Comparison of ENCODE assay signal across 8 mouse cellular contexts in the genomic region with DNA sequence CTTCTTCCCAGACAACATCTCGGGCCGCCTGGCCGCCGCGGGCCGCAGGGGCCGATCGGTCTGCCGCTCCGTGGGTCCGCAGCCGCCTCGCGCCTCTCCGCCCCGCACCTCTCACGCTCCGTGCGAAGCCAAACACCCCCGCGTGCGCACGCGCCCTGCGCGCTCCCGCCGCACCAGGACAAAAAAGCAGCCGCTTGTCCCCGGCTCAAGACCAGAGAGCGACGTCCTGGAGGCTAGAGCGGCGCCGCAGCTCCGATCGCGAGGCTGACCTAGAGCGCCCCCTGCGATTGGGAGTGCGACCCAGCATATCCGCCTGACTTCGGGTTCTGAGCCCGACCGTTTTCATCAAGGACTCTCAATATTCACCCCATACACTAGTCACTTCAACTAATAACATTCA. TPM values are rescaled to one million over a fixed set of nuclear protein-coding genes. Genes with fewer than 3 reads are reported as not detected.
DNase-seq lines count a peak whose midpoint lies in the region; ATAC-seq and TF ChIP-seq lines count a peak whose summit lies in the region.

A gene (minus strand): TSS at position 156 of the 400 bp plus-strand sequence.

- H3K4me2 ChIP-seq in embryonic facial prominence, embryonic 13.5 days, result peak within 1 kb of the TSS; percentile 64
- peak within 1 kb of the TSS; percentile 68 for H3K4me2 ChIP-seq in limb, embryonic 12.5 days
- peak within 1 kb of the TSS; percentile 66 for H3K4me2 ChIP-seq in midbrain, embryonic 15.5 days

- peak within 1 kb of the TSS; percentile 99 for H3K9ac ChIP-seq in embryonic facial prominence, embryonic 13.5 days
- H3K9ac ChIP-seq in limb, embryonic 12.5 days (replicated peaks), result peak within 1 kb of the TSS; percentile 100
- H3K9ac ChIP-seq in midbrain, embryonic 15.5 days, result peak within 1 kb of the TSS; percentile 100

- H3K4me3 ChIP-seq in embryonic facial prominence, embryonic 13.5 days, result peak within 1 kb of the TSS; percentile 89
- H3K4me3 ChIP-seq in kidney, adult 2 months (ENCODE audit: insufficient read depth, low read depth, low read length), result peak within 1 kb of the TSS; percentile 95
- peak within 1 kb of the TSS; percentile 99 for H3K4me3 ChIP-seq in limb, embryonic 12.5 days (replicated peaks)
- H3K4me3 ChIP-seq in midbrain, embryonic 15.5 days, result peak within 1 kb of the TSS; percentile 98
- peak within 1 kb of the TSS; percentile 73 for H3K4me3 ChIP-seq in spleen, adult 2 months (ENCODE audit: extremely low read depth, insufficient read depth, insufficient read length)

- H3K36me3 ChIP-seq in embryonic facial prominence, embryonic 13.5 days, result 0 out of 2 replicates have a peak, but pooled peaks cover 6% of the 10 kb centered on the region
- no peaks in the 10 kb centered on the region for H3K36me3 ChIP-seq in kidney, adult 2 months (ENCODE audit: control insufficient read depth, insufficient read depth, low read length)
- 0 out of 2 replicates have a peak, but pooled peaks cover 7% of the 10 kb centered on the region for H3K36me3 ChIP-seq in limb, embryonic 12.5 days
- no peaks in the 10 kb centered on the region for H3K36me3 ChIP-seq in midbrain, embryonic 15.5 days (replicated peaks)
- no peaks in the 10 kb centered on the region for H3K36me3 ChIP-seq in spleen, adult 2 months (ENCODE audit: control insufficient read depth, insufficient read depth, low read length)

- peak; percentile 91 for TF ChIP-seq CTCF in kidney, adult 2 months (conservative IDR thresholded peaks at IDR 0.05; ENCODE audit: insufficient read depth, insufficient read length, low read depth, low read length)
- peak; percentile 92 for TF ChIP-seq CTCF in spleen, adult 2 months (IDR thresholded peaks at IDR 0.05; ENCODE audit: extremely low read depth, insufficient read depth, insufficient read length, insufficient replicate concordance)

- no peaks in the 10 kb centered on the region for H3K9me3 ChIP-seq in embryonic facial prominence, embryonic 13.5 days
- H3K9me3 ChIP-seq in limb, embryonic 12.5 days, result no peaks in the 10 kb centered on the region
- no peaks in the 10 kb centered on the region for H3K9me3 ChIP-seq in midbrain, embryonic 15.5 days

- H3K27ac ChIP-seq in embryonic facial prominence, embryonic 13.5 days, result peak within 1 kb of the TSS; percentile 91
- peak within 1 kb of the TSS; percentile 62 for H3K27ac ChIP-seq in kidney, adult 2 months (ENCODE audit: insufficient read depth, low read depth, low read length)
- peak within 1 kb of the TSS; percentile 96 for H3K27ac ChIP-seq in limb, embryonic 12.5 days
- peak within 1 kb of the TSS; percentile 93 for H3K27ac ChIP-seq in midbrain, embryonic 15.5 days
- H3K27ac ChIP-seq in spleen, adult 2 months (ENCODE audit: insufficient read depth, low read length), result peak within 1 kb of the TSS; percentile 77

- DNase-seq in 3134 (ENCODE audit: extremely low read depth, insufficient read length, low spot score), result peak; percentile 91
- peak; percentile 97 to 98 for DNase-seq in adrenal gland, postnatal 36 days
- peak; percentile 95 to 97 for DNase-seq in heart, adult 18-20 months
- peak; percentile 96 for DNase-seq in kidney, adult 2 months
- peak; percentile 87 to 94 for DNase-seq in spleen, adult 2 months (ENCODE audit: low read depth in 1 of 2, low spot score in 2 of 2)

- H3K4me1 ChIP-seq in embryonic facial prominence, embryonic 13.5 days, result peaks cover 18% of the 10 kb centered on the region
- H3K4me1 ChIP-seq in kidney, adult 2 months (ENCODE audit: control insufficient read depth, insufficient read depth, low read length), result peaks cover 7% of the 10 kb centered on the region; the same call in 1 of the 2 replicates
- H3K4me1 ChIP-seq in limb, embryonic 12.5 days (replicated peaks), result peaks cover 10% of the 10 kb centered on the region
- H3K4me1 ChIP-seq in midbrain, embryonic 15.5 days, result peaks cover 22% of the 10 kb centered on the region
- peaks cover 2% of the 10 kb centered on the region; the same call in 1 of the 2 replicates for H3K4me1 ChIP-seq in spleen, adult 2 months (ENCODE audit: control insufficient read depth, insufficient read depth, insufficient read length)

- peak; percentile 82 for ATAC-seq in embryonic facial prominence, embryonic 13.5 days (ENCODE audit: insufficient number of reproducible peaks, insufficient read depth, low FRiP score, low TSS enrichment, low read depth)
- peak; percentile 85 for ATAC-seq in limb, embryonic 12.5 days (ENCODE audit: insufficient number of reproducible peaks, insufficient read depth, low FRiP score, low TSS enrichment, low read depth)
- peak; percentile 91 for ATAC-seq in midbrain, embryonic 15.5 days (replicated peaks)

- whole genome bisulfite sequencing in embryonic facial prominence, embryonic 13.5 days, result 0% methylated on average over 39 of the region's 45 CpGs
- 1% methylated on average over 43 of the region's 45 CpGs for WGBS in kidney, adult 2 months
- WGBS in limb, embryonic 12.5 days, result under 1% methylated on average over 44 of the region's 45 CpGs
- WGBS in midbrain, embryonic 15.5 days, result under 1% methylated on average over 45 of the region's 45 CpGs
- WGBS in spleen, adult 2 months, result under 1% methylated on average over 45 of the region's 45 CpGs

- peak; percentile 25 for TF ChIP-seq POLR2A in kidney, adult 2 months (IDR thresholded peaks at IDR 0.05; ENCODE audit: low read depth, low read length)
- peak; percentile 52 for TF ChIP-seq POLR2A in spleen, adult 2 months (IDR thresholded peaks at IDR 0.05; ENCODE audit: low read depth, low read length)

- H3K27me3 ChIP-seq in embryonic facial prominence, embryonic 13.5 days, result no peaks in the 10 kb centered on the region
- no peaks in the 10 kb centered on the region for H3K27me3 ChIP-seq in kidney, adult 2 months (replicated peaks; ENCODE audit: control insufficient read depth, insufficient read depth, low read length)
- no peaks in the 10 kb centered on the region for H3K27me3 ChIP-seq in limb, embryonic 12.5 days
- H3K27me3 ChIP-seq in midbrain, embryonic 15.5 days (replicated peaks), result no peaks in the 10 kb centered on the region
- no peaks in the 10 kb centered on the region for H3K27me3 ChIP-seq in spleen, adult 2 months (ENCODE audit: control insufficient read depth, insufficient read depth, low read length)

RNA-seq across cellular contexts. Expression of the gene that starts here (rescaled TPM):
- total RNA-seq in adrenal gland, postnatal 36 days (2021), result 10 to 100 TPM; 41.8 to 51.0 TPM
- 48.4 and 49.2 TPM in 2 replicates for polyA plus RNA-seq in embryonic facial prominence, embryonic 13.5 days (2015; fragmentation: Nextera tagmentation; extraction: Ambion mirVana)
- 10 to 100 TPM; 28.2 to 30.6 TPM for total RNA-seq in heart, adult 18-20 months (2021)
- polyA plus RNA-seq in kidney, adult 2 months (2012; rRNA removed), result 21.0 and 21.1 TPM in 2 replicates
- polyA plus RNA-seq in limb, embryonic 12.5 days (2016; fragmentation: Nextera tagmentation; extraction: Ambion mirVana), result 78.4 and 79.7 TPM in 2 replicates
- 69.9 and 70.7 TPM in 2 replicates for polyA plus RNA-seq in midbrain, embryonic 15.5 days (2015; fragmentation: Nextera tagmentation; extraction: Ambion mirVana)
- polyA plus RNA-seq in spleen, adult 2 months (2012; rRNA removed), result 19.0 and 20.1 TPM in 2 replicates

Comparison
In these comparisons a context has a peak if more than half of its experiments do, and no peak if none do; other contexts are left out.
1. Peak in every context shown above with its lines: DNase-seq, ATAC-seq, H3K4me3 ChIP-seq and H3K27ac ChIP-seq.